Mouse (Mus musculus): ENCODE measurements at regions not wholly inside any gene's neighbourhood (a gene's known extent, or its start where the extent isn't known, plus 50 kb on each side); places are given as distances from the start of the nearest gene placed in this dataset.

DNA sequence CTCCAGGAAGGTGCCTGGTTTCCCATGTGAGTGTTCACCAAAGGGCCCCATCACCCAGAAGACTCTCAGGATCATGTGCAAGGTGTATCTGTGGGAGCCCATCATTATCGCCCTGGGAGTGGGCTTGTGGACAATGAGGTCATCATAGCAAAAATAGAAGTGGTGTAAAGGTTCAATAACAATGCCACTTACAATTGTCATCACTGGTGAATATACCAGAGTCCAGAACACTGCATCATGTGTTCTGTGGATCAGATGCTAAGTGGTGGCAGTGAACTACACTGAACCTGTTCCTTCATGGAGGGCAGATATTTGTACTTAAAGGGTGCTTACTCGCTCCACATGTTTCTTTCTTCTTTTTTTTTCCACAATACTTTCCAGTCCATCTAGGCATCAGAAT lies 181.5 kb downstream of the Tox3 start:
- TF ChIP-seq CTCF (IDR thresholded peaks at IDR 0.05; ENCODE audit: low read depth) = no peak
- no peak for TF ChIP-seq EP300 (IDR thresholded peaks at IDR 0.05; ENCODE audit: low read depth)

Data from heart, postnatal 0 days (tissue).